Mouse (Mus musculus) forelimb bud, embryonic 11.5 days (tissue): ENCODE data around the gene Polr3gl.

Experiments used
- DNase-seq: peaks from one replicate; pipeline ENCODE4 v3.0.0-alpha.2; 2012; ENCODE audit warnings: low read depth, low spot score

The Polr3gl gene

DNA sequence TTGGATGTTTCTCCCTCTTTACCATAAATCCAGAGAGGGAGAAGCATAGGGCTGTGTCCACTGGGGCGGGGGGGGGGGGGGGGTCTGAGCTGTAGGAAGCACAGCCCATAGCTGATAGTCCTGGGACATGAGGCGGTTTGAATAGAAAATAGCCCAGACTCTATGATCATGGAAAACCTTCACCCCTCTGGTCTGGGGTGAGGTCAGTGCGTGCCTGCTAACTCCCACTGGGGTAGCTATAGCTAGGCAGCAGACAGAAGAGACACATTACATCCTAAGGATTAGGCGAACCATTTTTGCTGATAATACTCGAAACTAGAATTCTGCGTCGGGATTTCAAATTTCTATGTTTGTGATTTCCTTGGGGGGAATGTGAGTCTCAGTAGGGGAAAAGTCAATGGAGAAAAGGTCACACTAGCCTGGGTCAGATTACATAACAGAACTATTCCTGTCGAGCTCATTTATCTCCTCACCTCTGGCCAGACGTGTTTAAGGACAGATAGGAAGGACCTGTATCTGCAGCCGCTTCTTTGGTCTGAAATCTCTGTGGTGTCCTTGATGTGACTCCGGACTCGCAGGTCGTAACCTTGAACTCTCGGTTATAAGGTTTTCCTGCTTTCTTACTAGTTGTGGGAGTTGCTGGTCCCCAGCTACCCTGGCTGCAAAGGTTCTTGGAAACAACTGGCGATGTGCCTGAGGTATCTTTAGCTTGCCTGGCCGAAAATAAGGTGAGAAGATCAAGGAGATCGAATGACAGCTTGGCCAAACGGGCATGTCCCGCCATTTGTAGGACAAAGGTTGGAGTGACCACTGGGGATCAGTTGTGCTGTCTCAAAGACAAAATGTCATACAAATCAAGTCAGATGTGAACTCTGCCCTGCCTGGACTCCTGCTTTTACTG is 20.1 kb downstream of the Polr3gl start:
- no peak for DNase-seq

DNA sequence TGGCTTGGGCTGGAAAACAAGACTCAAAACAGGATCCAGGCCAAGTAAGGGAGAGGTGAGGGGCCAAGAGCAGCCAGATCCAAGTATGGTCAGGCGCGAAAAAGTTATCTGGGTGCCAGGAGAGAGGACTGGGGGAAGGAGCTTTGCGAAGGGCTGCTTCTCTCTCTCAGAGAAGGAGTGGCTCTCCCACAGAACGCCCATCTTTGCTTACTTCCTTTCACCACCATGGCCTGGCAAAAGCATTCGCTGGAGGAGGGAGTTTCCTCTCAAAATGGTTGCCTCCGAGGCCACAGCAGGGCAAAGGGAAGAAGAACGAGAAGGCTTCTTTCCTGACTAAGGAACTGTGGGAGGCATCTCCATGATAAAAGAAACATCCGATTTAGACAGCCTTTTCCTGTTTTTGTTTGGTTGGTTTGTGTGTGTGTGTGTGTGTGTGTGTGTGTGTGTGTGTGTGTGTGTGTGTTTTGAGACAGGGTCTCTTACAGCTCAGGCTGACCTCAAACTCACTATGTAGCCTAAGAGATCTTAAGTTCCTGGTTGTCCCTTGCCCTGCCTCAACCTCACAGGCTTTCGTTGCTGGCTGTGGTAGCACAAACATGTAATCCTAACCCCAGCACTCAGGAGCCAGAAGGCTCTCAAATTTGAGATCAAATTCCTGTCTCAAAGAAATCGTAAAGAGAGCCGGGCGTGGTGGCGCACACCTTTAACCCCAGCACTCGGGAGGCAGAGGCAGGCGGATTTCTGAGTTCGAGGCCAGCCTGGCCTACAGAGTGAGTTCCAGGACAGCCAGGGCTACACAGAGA is 21.9 kb downstream of the Polr3gl start:
- no peak for DNase-seq

DNA sequence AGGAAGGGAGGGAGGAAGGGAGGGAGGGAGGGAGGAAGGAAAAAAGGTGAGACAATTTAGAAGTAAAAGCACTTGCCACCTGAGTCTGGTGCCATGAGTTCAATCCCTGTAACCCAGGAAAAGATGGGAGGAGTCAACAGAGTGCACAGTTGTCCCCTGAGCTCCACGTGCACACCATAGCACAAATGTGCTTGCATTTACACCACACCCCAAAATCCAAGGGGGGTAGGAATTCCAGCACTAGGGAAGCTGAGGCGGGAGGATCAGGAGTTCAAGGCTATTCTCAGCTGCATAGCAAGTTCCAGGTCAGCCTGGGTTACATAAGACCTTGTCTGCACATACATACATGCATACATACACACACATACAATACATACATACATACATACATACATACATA is 22.6 kb downstream of the Polr3gl start:
- DNase-seq, result no peak

DNA sequence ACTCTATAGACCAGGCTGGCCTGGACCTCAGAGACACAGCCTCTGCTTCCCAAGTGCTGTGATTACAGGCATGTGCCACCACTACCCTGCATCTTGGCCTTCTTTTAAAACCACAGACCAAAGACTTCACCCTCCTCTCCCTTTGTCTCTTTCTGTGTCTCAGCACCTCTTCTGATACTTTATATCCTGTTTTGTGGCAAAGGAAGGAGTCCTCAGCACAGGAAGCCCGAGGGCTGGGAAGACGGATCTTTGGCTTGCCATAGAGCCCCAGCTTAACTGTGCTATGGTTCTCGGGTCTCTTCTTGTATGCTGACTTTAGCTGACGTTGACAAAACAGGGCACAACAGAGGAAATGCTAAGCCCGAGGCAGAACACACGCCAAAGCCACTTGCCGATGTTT is 23.3 kb downstream of the Polr3gl start:
- no peak for DNase-seq

DNA sequence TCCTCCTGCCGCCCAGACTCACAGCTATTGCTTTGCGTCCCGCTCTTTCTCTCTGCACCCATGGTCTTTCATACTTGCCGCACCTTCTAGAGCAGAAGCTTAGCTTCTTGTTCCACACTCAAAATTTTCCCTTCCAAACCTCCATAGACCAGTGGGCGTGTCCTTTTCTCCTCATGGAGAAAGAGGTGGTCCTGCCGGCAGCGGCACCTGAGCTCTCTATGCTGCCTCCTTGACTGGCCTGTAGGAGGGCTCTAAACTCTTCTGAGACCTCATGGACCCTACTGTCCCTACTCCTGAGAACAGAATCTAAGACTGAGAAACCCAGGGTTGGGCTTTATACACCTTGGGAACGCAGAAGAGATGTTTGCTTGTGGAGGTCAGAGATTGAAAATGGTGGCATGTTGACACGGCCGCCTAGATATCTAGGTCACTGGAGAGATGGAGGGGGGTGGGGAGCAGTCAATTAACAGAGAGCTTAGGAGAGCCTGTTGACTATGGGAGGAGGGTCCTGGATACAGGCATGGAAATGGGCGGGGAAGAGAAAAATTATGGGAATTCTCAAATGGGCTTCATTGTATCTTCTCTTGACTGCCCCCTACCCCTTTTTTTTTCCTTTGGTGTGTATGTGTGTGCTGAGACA is 23.9 kb downstream of the Polr3gl start:
- no peak for DNase-seq

DNA sequence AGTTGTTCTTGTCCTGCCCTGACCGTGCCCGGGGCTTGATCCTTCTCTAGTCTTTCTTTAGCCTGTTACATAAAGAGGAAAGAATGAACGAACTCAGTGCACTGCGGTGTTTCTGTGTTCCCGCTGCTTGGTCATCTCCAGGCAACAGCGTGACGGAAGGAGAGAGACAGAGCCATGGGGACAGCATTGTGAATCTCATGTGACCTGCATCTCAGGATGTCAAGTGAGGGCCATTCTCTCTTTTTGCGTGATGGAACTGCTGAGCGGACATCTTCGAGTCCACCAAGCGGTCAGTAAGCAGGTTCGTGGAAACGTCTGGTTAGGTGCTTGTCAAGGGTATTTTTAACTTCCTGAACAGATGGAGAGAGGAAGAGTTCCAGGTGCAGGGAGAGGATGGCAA is 24.5 kb downstream of the Polr3gl start:
- DNase-seq, result no peak

DNA sequence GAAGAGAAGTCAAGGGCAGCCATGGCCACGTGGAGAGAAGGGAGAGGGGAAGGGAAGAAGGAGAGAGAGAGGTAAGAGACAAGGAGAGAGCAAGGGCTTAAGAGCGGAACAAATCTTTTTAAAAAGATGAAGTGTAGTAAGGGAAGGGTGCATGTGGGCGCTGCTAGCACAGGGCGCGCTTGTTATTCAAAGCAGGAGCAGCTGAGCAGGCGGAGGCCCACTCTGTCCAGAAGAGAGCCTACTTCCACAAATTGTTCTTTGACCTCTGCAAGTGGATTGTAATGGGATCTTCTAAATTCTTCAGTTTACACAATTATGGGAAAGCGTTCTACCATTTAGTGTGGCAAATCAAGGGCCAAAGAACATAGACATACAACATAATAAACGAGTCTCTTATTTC is 25.4 kb downstream of the Polr3gl start:
- no peak for DNase-seq

DNA sequence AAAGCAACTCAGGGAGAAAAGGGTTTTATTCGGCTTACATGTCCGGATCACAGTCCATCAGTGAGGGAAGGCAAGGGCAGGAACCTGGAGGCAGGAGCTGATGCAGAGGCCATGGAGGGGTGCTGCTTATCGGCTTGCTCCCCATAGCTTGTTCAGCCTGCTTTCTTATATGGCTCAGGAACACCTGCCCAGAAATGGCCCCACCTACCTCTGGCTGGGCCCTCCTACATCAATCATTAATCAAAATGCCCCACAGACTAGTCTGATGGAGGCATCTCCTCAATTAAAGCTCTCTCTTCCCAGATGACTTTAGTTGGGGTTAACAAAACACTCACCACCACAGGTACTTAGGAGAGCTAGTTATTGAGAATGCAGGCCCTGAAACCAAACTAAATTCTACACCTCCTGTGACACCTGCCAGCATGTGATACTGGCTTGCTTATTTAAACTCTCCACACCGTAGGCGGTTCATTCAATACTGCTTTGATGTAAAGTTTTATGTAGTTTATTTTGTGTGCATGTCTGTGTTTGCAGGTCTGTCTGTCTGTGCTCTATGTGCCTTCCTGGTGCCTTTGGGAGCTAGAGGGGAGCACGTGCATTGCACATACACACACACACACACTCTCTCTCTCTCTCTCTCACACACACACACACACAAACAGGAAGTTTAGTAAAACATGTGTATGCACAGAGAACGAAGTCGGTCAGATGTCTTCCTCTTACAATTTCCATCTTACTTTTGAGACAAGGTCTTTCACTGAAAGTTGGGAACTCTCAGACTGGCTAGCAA is 27.1 kb downstream of the Polr3gl start:
- no peak for DNase-seq

DNA sequence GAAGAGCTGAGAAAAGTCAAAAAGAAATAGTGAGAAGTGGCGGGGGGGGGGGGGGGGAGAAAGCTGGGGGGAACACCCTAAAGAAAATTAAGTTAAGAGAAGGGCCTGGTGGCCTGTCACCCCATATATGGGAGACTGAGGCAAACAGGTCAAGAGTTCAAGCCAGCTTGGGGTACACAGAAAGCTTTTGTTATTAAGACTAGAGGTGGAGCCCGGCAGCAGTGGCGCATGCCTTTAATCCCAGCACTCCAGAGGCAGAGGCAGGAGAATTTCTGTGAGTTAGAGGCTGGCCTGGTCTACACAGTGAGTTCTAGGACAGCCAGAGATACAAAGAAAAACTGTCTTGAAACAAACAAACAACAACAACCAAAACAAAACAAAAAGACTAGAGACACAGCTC is 28.9 kb downstream of the Polr3gl start:
- DNase-seq, result no peak

DNA sequence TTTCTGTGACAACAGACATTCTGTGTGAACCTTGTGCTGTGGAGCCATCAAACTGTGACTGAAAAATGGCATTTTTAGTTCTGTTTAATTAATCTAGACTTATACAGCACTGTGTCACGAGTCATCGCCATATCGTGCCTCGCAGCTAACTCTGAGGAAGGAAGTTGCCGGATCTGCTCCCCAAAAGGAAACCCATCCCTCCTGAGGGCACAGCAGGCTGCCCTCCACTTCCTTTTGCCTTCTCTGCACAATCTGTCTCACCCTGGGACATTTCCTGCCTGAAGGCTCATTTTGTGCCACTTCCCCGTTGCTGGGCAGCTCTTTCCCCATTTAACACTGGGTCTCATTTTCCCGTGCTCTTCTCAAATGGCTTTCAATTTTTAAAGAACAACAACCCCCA is 29.3 kb downstream of the Polr3gl start:
- DNase-seq, result no peak

DNA sequence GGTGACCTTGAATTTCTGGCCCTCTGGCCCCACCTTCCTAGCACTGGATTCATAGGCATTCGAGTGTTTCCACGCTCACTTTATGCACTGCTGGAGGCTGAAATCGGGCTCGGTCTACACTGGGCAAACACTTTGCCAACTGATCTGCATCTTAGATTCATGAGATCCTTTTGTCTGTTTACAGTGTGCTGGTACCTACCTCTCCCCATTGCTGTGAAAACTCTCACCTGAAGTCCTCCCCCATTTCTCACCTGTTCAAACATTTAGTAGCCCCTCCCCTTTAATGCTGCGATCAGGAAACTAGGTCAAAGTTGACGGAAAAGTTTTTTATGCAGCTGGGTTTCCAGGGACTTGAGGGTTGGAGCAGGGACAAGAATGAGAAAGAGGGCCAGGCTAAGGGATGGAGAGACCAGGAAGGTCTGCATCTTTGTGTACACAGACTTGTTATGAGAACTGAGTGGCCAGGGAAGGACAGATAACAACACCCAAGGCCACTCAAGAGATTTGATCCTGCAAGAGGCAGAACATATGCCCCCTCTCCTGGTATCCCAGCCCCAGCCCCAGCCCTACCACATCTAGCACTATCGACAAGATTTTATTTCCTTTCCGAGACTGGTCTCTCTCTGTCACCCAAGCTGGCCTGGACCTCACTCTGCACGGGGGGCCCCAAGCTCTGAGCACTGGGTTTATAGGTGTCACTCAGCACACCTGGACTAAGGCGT is 29.9 kb downstream of the Polr3gl start:
- no peak for DNase-seq

DNA sequence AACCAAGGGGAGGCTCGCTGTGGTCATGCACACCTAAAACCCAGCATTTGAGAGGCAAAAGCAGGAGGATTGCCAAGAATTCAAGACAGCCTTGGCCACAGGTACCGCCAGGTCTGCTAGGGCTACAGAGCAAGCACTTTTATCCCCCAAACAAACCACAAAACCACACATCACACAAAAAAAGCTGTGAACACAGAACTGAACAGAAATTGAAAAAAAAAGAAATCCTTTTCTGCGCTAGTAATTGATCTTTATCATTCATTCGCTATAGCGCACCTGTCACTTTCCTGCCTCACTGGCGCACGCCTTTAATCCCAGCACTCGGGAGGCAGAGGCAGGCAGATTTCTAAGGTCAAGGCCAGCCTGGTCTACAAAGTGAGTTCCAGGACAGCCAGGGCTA is 30.7 kb downstream of the Polr3gl start:
- no peak for DNase-seq

DNA sequence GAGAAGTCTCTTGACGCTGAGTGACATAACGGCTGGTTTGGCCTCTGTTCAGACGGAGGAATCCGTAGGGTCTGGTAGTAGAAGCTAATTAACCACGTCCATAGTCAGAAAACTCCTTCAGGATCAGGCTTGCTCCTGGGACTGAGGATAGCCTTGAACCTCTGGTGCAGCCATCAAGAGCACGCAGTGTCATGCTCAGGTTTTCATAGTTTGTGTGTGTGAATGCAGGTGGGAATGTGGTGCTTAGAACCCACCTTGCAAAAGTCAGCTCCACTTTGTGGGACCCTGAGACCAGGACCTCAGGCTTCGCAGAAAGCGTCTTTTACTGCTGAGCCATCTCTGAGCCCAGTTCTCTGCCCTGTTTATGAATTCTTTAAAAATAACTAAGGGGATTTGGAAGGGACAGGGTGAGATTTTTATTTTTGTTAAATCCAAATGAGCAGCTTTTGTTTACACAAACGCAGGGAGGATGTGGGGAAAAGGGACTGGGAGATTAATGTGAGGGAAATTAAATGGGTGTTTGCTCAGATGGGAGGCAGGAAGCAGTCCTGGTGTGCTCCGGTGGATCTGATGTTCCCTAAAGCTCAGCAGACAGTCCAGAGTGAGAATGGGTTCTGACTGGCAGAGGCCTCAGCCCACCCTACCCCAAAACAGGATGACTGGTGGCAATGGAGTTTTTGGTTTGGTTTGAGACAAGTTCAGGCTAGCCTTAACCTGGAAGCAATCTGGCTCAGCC is 31.9 kb downstream of the Polr3gl start:
- no peak for DNase-seq

DNA sequence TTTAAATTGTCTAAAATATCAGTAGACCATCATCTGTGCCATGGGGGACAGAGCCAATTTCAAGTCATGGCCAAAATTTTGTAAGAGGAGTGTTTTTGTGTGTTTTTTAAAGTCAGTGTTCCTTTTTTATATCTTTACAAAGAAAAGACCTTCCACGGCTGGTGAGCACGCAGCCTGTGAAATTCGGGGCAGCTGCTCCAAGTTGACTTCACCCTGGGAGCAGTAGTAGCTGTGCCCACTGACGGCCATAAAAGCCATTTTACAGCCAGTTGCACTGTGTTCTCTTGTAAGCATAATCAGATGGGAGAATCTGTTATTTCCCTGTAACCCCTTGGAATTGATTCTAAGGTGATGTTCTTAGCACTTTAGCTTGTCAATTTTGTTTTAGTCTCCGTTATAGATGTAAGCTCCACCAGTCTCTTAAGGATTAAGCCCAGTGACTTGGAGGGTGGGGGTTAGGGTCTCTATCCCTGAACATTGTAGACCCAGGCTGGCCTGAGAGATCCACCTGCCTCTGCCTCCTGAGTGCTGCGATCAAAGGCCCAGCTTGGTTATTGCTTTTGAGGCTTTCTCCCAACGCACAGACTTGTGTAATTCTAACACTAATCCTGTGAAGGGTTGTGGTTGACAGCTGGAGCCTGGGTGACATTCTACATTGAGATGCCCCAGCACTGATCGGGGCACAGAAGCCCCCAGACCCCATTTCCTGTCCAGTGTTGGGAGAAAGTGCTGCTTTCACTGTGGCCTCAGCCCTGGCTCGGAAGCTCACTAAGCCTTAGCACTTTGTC is 32.9 kb downstream of the Polr3gl start:
- DNase-seq, result no peak

DNA sequence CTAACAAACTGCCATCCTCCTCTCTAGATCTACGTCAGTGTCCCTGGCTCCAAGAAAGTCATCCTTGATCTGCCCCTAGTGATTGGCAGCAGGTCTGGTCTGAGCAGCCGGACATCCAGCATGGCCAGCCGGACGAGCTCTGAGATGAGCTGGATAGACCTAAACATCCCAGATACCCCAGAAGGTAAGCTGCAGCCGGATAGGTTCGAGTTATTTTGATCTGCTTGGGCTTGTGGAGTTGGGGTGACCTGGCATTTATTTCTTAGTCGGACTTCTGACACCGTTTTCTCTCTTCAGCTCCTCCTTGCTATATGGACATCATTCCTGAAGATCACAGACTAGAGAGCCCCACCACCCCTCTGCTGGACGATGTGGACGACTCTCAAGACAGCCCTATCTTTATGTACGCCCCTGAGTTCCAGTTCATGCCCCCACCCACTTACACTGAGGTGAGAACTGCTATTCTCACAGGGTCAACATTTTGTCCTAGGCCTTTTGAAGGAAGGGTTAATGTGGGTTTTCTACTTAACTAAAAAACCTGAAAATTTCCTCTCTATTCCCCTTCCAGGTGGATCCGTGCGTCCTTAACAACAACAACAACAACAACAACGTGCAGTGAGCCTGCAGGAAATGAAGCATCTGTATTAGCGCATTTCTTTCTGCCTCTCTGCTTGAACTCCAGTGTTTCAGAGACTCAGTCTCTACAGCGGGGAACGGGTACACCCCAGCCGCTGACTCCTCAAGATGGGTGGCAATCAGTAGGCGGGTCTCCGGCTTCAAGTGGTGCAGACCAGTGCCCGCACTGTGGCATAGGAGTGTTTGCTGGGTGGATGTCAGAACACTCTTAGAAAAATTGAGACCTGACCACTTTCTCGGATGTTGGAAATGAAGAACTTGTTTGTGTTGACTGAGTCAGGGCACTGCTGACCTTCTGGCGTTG is 33.8 kb downstream of the Polr3gl start:
- no peak for DNase-seq

DNA sequence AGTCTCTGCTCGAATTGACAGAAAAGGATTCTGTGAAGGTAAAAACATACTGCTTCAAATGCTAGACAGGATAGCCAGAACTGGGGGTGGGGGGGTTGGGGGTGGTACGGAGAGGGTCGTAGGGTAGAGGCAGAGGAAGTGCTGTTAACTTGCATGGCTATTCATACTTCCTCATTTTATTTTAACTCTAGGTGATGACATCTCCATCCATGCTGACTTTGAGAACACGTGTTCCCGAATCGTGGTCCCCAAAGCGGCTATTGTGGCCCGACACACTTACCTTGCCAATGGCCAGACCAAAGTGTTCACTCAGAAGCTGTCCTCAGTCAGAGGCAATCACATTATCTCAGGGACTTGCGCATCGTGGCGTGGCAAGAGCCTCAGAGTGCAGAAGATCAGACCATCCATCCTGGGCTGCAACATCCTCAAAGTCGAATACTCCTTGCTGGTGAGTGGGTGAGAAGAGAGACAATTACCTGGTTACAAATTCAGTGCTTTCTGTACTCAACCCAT is 34.5 kb downstream of the Polr3gl start:
- DNase-seq, result no peak

DNA sequence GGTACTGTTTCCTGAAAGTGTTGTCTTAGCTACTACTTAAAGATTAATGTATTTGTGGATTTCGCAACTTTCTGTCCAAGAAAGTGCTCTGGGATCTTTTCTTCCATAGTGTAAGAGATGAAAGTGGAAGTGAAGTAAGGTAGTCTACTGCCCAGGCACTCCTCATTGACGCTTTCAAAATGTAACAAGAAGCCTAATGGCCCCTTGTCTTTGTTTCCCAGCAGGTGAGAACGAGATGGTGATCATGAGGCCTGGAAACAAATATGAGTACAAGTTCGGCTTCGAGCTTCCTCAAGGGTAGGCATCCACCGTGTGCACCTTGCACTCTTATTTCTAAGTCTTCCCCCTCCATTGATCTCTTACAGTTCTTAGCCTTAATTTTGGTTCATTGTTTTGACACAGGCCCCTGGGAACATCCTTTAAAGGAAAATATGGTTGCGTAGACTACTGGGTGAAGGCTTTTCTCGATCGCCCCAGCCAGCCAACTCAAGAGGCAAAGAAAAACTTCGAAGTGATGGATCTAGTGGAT is 35.2 kb downstream of the Polr3gl start:
- DNase-seq, result no peak

DNA sequence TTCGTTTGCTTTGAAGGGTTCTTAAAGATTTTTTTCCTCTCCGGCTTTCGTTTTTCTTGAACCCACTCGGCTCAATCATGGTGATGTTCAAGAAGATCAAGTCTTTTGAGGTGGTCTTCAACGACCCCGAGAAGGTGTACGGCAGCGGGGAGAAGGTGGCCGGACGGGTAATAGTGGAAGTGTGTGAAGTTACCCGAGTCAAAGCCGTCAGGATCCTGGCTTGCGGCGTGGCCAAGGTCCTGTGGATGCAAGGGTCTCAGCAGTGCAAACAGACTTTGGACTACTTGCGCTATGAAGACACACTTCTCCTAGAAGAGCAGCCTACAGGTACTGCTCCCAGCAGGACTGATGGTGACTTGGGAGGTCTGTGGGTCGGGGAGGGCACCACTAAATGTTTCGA is 35.8 kb downstream of the Polr3gl start:
- no peak for DNase-seq
